23 mouse cellular contexts compared by ENCODE assay signal in the genomic region with DNA sequence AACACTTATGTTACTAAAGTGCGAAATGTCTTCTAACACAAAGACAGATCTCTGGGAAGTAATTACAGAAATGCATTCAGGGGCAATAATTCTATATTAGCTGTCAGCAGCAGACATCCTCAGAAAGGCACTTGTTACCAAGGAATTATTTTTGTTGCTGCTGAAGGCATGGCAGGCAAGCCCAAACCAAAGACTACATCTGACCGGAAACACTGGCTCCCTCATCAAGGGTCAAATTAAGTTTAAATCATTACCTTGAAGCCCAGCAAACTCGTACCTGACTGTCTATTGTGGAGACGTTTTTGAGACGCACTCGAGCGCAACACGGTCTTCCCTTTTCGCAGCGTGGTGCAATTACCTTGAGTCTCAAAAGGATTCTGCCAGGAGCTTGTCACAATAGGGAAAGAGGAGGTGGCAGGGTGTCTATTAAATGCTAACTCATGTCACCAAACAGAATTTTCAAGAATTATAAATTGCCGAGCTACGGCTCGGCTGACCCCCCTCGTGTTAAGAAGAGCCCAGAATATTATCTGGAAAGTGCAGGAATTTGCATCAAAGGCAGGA.
DNase-seq lines count a peak whose midpoint lies in the region; ATAC-seq and TF ChIP-seq lines count a peak whose summit lies in the region.
"Had no signal": no experiment of that assay in that cellular context is flagged by ENCODE, and none has a peak within 500 bp of the region (broad histone marks: within the 10 kb centered on the region; RNA-seq: fewer than 3 reads in every experiment).

No protein-coding gene starts in this region.

- no peak for TF ChIP-seq EP300 in ES-Bruce4 (IDR thresholded peaks at IDR 0.05; ENCODE audit: insufficient read depth, low read depth, low read length)

- H3K36me3 ChIP-seq in hindbrain, embryonic 13.5 days: no peaks in the 10 kb centered on the region
- no peaks in the 10 kb centered on the region for H3K36me3 ChIP-seq in hindbrain, embryonic 16.5 days (ENCODE audit: control insufficient read depth, insufficient read depth, low read length)
- no peaks in the 10 kb centered on the region for H3K36me3 ChIP-seq in ES-Bruce4 (ENCODE audit: control insufficient read depth, insufficient read depth, low read length, poor library complexity, severe bottlenecking)
- H3K36me3 ChIP-seq in midbrain, embryonic 15.5 days (replicated peaks): no peaks in the 10 kb centered on the region
- H3K36me3 ChIP-seq in kidney, embryonic 15.5 days: no peaks in the 10 kb centered on the region
- H3K36me3 ChIP-seq: embryonic facial prominence, embryonic 13.5 days; liver, embryonic 13.5 days had no signal

- peaks cover 63% of the 10 kb centered on the region for H3K4me1 ChIP-seq in hindbrain, embryonic 13.5 days (replicated peaks)
- peaks cover 19% of the 10 kb centered on the region for H3K4me1 ChIP-seq in hindbrain, embryonic 16.5 days (ENCODE audit: control insufficient read depth, insufficient read depth, low read depth, low read length)
- no peaks in the 10 kb centered on the region for H3K4me1 ChIP-seq in ES-Bruce4 (ENCODE audit: control insufficient read depth, insufficient read depth, low read length)
- H3K4me1 ChIP-seq in midbrain, embryonic 15.5 days: peaks cover 44% of the 10 kb centered on the region
- peaks cover 33% of the 10 kb centered on the region for H3K4me1 ChIP-seq in kidney, embryonic 15.5 days
- H3K4me1 ChIP-seq: liver, embryonic 13.5 days had no signal

- peak; percentile 72 for DNase-seq in brain, embryonic 14.5 days (ENCODE audit: low read depth)
- no peak for DNase-seq in lung, postnatal 25 days (ENCODE audit: low spot score)
- DNase-seq: adrenal gland, adult 2 months; B cell, adult 2 months; cerebellum, adult 18-20 months; cerebellum, postnatal 14 days; embryo, embryonic 11 days; gastrocnemius, adult 2 months; kidney, adult 11 months; kidney, postnatal 4 days; liver, embryonic 13.5 days; lung, adult 2 months; lung, postnatal 14 days; thymus, adult 2 months had no signal

- 0 out of 2 replicates have a peak overlapping the region, but pooled peaks have one; percentile 8 for H3K4me2 ChIP-seq in hindbrain, embryonic 13.5 days
- no peak overlapping the region for H3K4me2 ChIP-seq in hindbrain, embryonic 16.5 days (ENCODE audit: low read length)
- peak overlapping the region; percentile 19; the same call in 1 of the 2 replicates for H3K4me2 ChIP-seq in midbrain, embryonic 15.5 days
- no peak overlapping the region for H3K4me2 ChIP-seq in kidney, embryonic 15.5 days
- H3K4me2 ChIP-seq: embryonic facial prominence, embryonic 13.5 days; liver, embryonic 13.5 days had no signal

- no peaks in the 10 kb centered on the region for H3K27me3 ChIP-seq in hindbrain, embryonic 13.5 days
- H3K27me3 ChIP-seq in hindbrain, embryonic 16.5 days (replicated peaks; ENCODE audit: control insufficient read depth, insufficient read depth, low read length): no peaks in the 10 kb centered on the region
- no peaks in the 10 kb centered on the region for H3K27me3 ChIP-seq in ES-Bruce4 (ENCODE audit: control insufficient read depth, insufficient read depth, low read length, poor library complexity, severe bottlenecking)
- no peaks in the 10 kb centered on the region for H3K27me3 ChIP-seq in midbrain, embryonic 15.5 days (replicated peaks)
- H3K27me3 ChIP-seq in kidney, embryonic 15.5 days: no peaks in the 10 kb centered on the region
- H3K27me3 ChIP-seq: CH12.LX; embryonic facial prominence, embryonic 13.5 days; liver, embryonic 13.5 days had no signal

- no peak for TF ChIP-seq POLR2A in ES-Bruce4 (IDR thresholded peaks at IDR 0.05; ENCODE audit: insufficient read depth, low read length)
- no peak for TF ChIP-seq POLR2A in brain, embryonic 14.5 days (IDR thresholded peaks at IDR 0.05; ENCODE audit: borderline replicate concordance, extremely low read depth, insufficient read depth, insufficient read length, poor library complexity, severe bottlenecking)

- H3K27ac ChIP-seq in hindbrain, embryonic 13.5 days: 0 out of 2 replicates have a peak overlapping the region, but pooled peaks have one; percentile 44
- no peak overlapping the region for H3K27ac ChIP-seq in hindbrain, embryonic 16.5 days (ENCODE audit: low read depth, low read length)
- no peak overlapping the region for H3K27ac ChIP-seq in ES-Bruce4 (ENCODE audit: insufficient read depth, low read length)
- H3K27ac ChIP-seq in midbrain, embryonic 15.5 days: peak overlapping the region; percentile 53
- H3K27ac ChIP-seq in kidney, embryonic 15.5 days: no peak overlapping the region
- H3K27ac ChIP-seq: embryonic facial prominence, embryonic 13.5 days; gastrocnemius, adult 2 months; liver, embryonic 13.5 days; stomach, postnatal 0 days had no signal

- no peak for TF ChIP-seq CTCF in ES-Bruce4 (IDR thresholded peaks at IDR 0.05; ENCODE audit: low read depth, low read length)
- no peak for TF ChIP-seq CTCF in brain, embryonic 14.5 days (IDR thresholded peaks at IDR 0.05; ENCODE audit: borderline replicate concordance, extremely low read depth, insufficient read depth, insufficient read length)

- no peak for ATAC-seq in hindbrain, embryonic 13.5 days (ENCODE audit: low FRiP score)
- no peak for ATAC-seq in hindbrain, embryonic 16.5 days
- ATAC-seq in midbrain, embryonic 15.5 days (replicated peaks): no peak
- no peak for ATAC-seq in kidney, embryonic 15.5 days (replicated peaks; ENCODE audit: low FRiP score)

- H3K4me3 ChIP-seq in hindbrain, embryonic 13.5 days: no peak overlapping the region
- no peak overlapping the region for H3K4me3 ChIP-seq in hindbrain, embryonic 16.5 days (ENCODE audit: low read length)
- no peak overlapping the region for H3K4me3 ChIP-seq in ES-Bruce4 (ENCODE audit: low read depth, low read length)
- no peak overlapping the region for H3K4me3 ChIP-seq in midbrain, embryonic 15.5 days
- no peak overlapping the region for H3K4me3 ChIP-seq in kidney, embryonic 15.5 days (replicated peaks)
- H3K4me3 ChIP-seq: embryonic facial prominence, embryonic 13.5 days; erythroblast, embryonic 14.5 days; gastrocnemius, adult 2 months; liver, embryonic 13.5 days had no signal

- H3K9ac ChIP-seq in hindbrain, embryonic 13.5 days: no peak overlapping the region
- no peak overlapping the region for H3K9ac ChIP-seq in hindbrain, embryonic 16.5 days (ENCODE audit: low read depth, low read length)
- peak overlapping the region; percentile 25; the same call in 1 of the 2 replicates for H3K9ac ChIP-seq in ES-Bruce4 (ENCODE audit: low read depth, poor library complexity, severe bottlenecking)
- H3K9ac ChIP-seq in midbrain, embryonic 15.5 days: no peak overlapping the region
- no peak overlapping the region for H3K9ac ChIP-seq in kidney, embryonic 15.5 days
- H3K9ac ChIP-seq: embryonic facial prominence, embryonic 13.5 days; liver, embryonic 13.5 days had no signal

- 33% methylated on average over 14 of the region's 14 CpGs for WGBS in hindbrain, embryonic 13.5 days
- WGBS in hindbrain, embryonic 16.5 days: 38% methylated on average over 14 of the region's 14 CpGs
- WGBS in midbrain, embryonic 15.5 days: 32% methylated on average over 14 of the region's 14 CpGs
- 42% methylated on average over 14 of the region's 14 CpGs for WGBS in kidney, embryonic 15.5 days

- H3K9me3 ChIP-seq in hindbrain, embryonic 13.5 days: no peaks in the 10 kb centered on the region
- no peaks in the 10 kb centered on the region for H3K9me3 ChIP-seq in hindbrain, embryonic 16.5 days (ENCODE audit: control insufficient read depth, low read length)
- H3K9me3 ChIP-seq in ES-Bruce4 (replicated peaks; ENCODE audit: control insufficient read depth, insufficient read depth, low read length, poor library complexity, severe bottlenecking): no peaks in the 10 kb centered on the region
- H3K9me3 ChIP-seq in midbrain, embryonic 15.5 days: no peaks in the 10 kb centered on the region
- H3K9me3 ChIP-seq in kidney, embryonic 15.5 days (replicated peaks): no peaks in the 10 kb centered on the region
- H3K9me3 ChIP-seq: embryonic facial prominence, embryonic 13.5 days; liver, embryonic 13.5 days had no signal

Comparison
In these comparisons a context has a peak if more than half of its experiments do, and no peak if none do; other contexts are left out.
1. H3K27ac ChIP-seq: peak in hindbrain, embryonic 13.5 days (single experiment) and midbrain, embryonic 15.5 days (single experiment); none in hindbrain, embryonic 16.5 days (single experiment), ES-Bruce4 (single experiment) and kidney, embryonic 15.5 days (single experiment).
2. H3K4me2 ChIP-seq: peak in hindbrain, embryonic 13.5 days (single experiment) and midbrain, embryonic 15.5 days (single experiment); none in hindbrain, embryonic 16.5 days (single experiment) and kidney, embryonic 15.5 days (single experiment).